Mouse (Mus musculus) heart, postnatal 0 days (tissue): ENCODE measurements around the gene Fhit. TPM values are rescaled to one million over a fixed set of nuclear protein-coding genes. Genes with fewer than 3 reads are reported as not detected.

Experiments used
- ATAC-seq: fragments of 200-750 bp; cut with Nextera tagmentation; 2 replicates; pipeline ENCODE4 v1.8.0; 2017; ENCODE audit warnings: low read depth, moderate number of reproducible peaks, moderate library complexity; ENCODE audit not compliant: insufficient read depth
- DNase-seq: peaks from one replicate; pipeline ENCODE4 v3.0.0-alpha.2; 2016; ENCODE audit warnings: low spot score
- H3K27ac ChIP-seq: fragments of 300-500 bp; sonication (generic); 2 replicates; pipeline ENCODE4 v1.5.1; 2014; ENCODE audit warnings: low read depth, mild to moderate bottlenecking
- H3K27me3 ChIP-seq: fragments of 300-500 bp; sonication (generic); 2 replicates; pipeline ENCODE4 v1.6.1; 2014; ENCODE audit warnings: low read length, mixed read lengths; ENCODE audit not compliant: control insufficient read depth, insufficient read depth
- H3K36me3 ChIP-seq: fragments of 300-500 bp; sonication (generic); replicated peaks from 2 replicates; pipeline ENCODE4 v1.6.1; 2014; ENCODE audit warnings: low read length, mixed read lengths; ENCODE audit not compliant: control insufficient read depth, insufficient read depth
- H3K4me1 ChIP-seq: fragments of 300-500 bp; sonication (generic); 2 replicates; pipeline ENCODE4 v1.6.1; 2014; ENCODE audit warnings: antibody characterized with exemption; ENCODE audit not compliant: control insufficient read depth, insufficient read depth
- H3K4me2 ChIP-seq: fragments of 300-500 bp; sonication (generic); 2 replicates; pipeline ENCODE4 v1.6.1; 2014; ENCODE audit warnings: low read depth, mild to moderate bottlenecking, low read length, moderate library complexity
- H3K4me3 ChIP-seq: fragments of 300-500 bp; sonication (generic); 2 replicates; pipeline ENCODE4 v1.5.1; 2014; ENCODE audit warnings: low read depth, low read length
- H3K9ac ChIP-seq: fragments of 300-500 bp; sonication (generic); replicated peaks from 2 replicates; pipeline ENCODE4 v1.6.1; 2014; ENCODE audit warnings: low read depth, low read length, mixed read lengths
- H3K9me3 ChIP-seq: fragments of 300-500 bp; sonication (generic); replicated peaks from 2 replicates; pipeline ENCODE4 v1.6.1; 2016; ENCODE audit warnings: low read length; ENCODE audit not compliant: control insufficient read depth
- CTCF ChIP-seq: IDR thresholded peaks from 2 replicates; pipeline ENCODE4 v1.5.1; 2016; ENCODE audit warnings: antibody characterized with exemption, control low read depth, low read depth
- EP300 ChIP-seq: IDR thresholded peaks from 2 replicates; pipeline ENCODE4 v1.6.1; 2016; ENCODE audit warnings: antibody characterized with exemption, low read depth
- WGBS: fragments of 180-500 bp; shearing (Covaris S2); extraction: QIAGEN DNeasy Blood & Tissue Kit; methylation state at CpG from one replicate; pipeline ENCODE4 v1.1.7; 2014; 5-methylcytosine and 5-hydroxymethylcytosine counted together
- polyA plus RNA-seq: library from polyadenylated mRNA; unstranded; fragments of >200 nt; fragmentation: Nextera tagmentation; extraction: Ambion mirVana; gene quantifications from 2 replicates; pipeline ENCODE4 v1.2.1, GENCODE M21; 2015
- total RNA-seq: library from RNA; depleted of rRNA; stranded (reverse); fragments of >200 nt; gene quantifications from 2 replicates; pipeline ENCODE4 v1.2.3, GENCODE M21; 2014; ENCODE audit warnings: low replicate concordance

The Fhit gene
- total and polyA plus RNA-seq, 2 experiments from 2014 or later = 4.1 to 5.2 TPM

GRCm38 (mm10) chr14:9793403-9793802 lies 1368.4 kb downstream of the Fhit start:
- TF ChIP-seq EP300 (no peak), CTCF (no peak)
- Histone ChIP-seq H3K4me1 (no peaks in the 10 kb centered on the region), H3K9me3 (no peaks in the 10 kb centered on the region), H3K4me2 (no peak overlapping the region), H3K27ac (no peak overlapping the region), H3K27me3 (no peaks in the 10 kb centered on the region), H3K36me3 (no peaks in the 10 kb centered on the region), H3K9ac (no peak overlapping the region), H3K4me3 (no peak overlapping the region)
- ATAC-seq = no peak
- DNase-seq = no peak

GRCm38 (mm10) chr14:9788402-9788950 lies 1373.4 kb downstream of the Fhit start:
- ATAC-seq (no peak), DNase-seq (no peak)
- no peak for TF ChIP-seq CTCF
- TF ChIP-seq EP300 = no peak
- WGBS = 64% methylated on average over 3 of the region's 3 CpGs
- no peak overlapping the region for H3K9ac ChIP-seq
- no peaks in the 10 kb centered on the region for H3K36me3 ChIP-seq
- no peak overlapping the region for H3K4me2 ChIP-seq
- no peak overlapping the region for H3K27ac ChIP-seq
- H3K27me3 ChIP-seq = no peaks in the 10 kb centered on the region
- H3K4me1 ChIP-seq = no peaks in the 10 kb centered on the region
- no peaks in the 10 kb centered on the region for H3K9me3 ChIP-seq
- H3K4me3 ChIP-seq = no peak overlapping the region

- Histone ChIP-seq H3K27me3 (no peaks in the 10 kb centered on the region), H3K4me1 (no peaks in the 10 kb centered on the region), H3K4me2 (no peak overlapping the region), H3K4me3 (no peak overlapping the region), H3K27ac (no peak overlapping the region), H3K9ac (no peak overlapping the region), H3K36me3 (no peaks in the 10 kb centered on the region), H3K9me3 (no peaks in the 10 kb centered on the region)
- 81% methylated on average over 1 of the region's 1 CpGs for WGBS
- DNase-seq (no peak), ATAC-seq (no peak)
- no peak for TF ChIP-seq EP300
- TF ChIP-seq CTCF = no peak
These were observed 1374.4 kb downstream of the Fhit start for GRCm38 (mm10) chr14:9787389-9787788.

GRCm38 (mm10) chr14:9785861-9786260 lies 1376.0 kb downstream of the Fhit start:
- Histone ChIP-seq H3K4me3 (no peak overlapping the region), H3K27me3 (no peaks in the 10 kb centered on the region), H3K4me2 (no peak overlapping the region), H3K27ac (no peak overlapping the region), H3K9ac (no peak overlapping the region), H3K4me1 (no peaks in the 10 kb centered on the region), H3K9me3 (no peaks in the 10 kb centered on the region), H3K36me3 (no peaks in the 10 kb centered on the region)
- TF ChIP-seq CTCF = no peak
- no peak for TF ChIP-seq EP300
- DNase-seq = no peak
- no peak for ATAC-seq
- WGBS = 42% methylated on average over 1 of the region's 1 CpGs

- no peaks in the 10 kb centered on the region for H3K27me3 ChIP-seq
- H3K9me3 ChIP-seq = no peaks in the 10 kb centered on the region
- no peaks in the 10 kb centered on the region for H3K4me1 ChIP-seq
- no peak overlapping the region for H3K4me2 ChIP-seq
- ATAC-seq (no peak), DNase-seq (no peak)
- no peaks in the 10 kb centered on the region for H3K36me3 ChIP-seq
- TF ChIP-seq EP300 = no peak
- no peak for TF ChIP-seq CTCF
- WGBS = 77% methylated on average over 4 of the region's 4 CpGs
- H3K27ac ChIP-seq = no peak overlapping the region
- no peak overlapping the region for H3K9ac ChIP-seq
- no peak overlapping the region for H3K4me3 ChIP-seq
These were observed 1410.5 kb downstream of the Fhit start for GRCm38 (mm10) chr14:9751341-9751740.

GRCm38 (mm10) chr14:9748709-9749108 lies 1413.1 kb downstream of the Fhit start:
- ATAC-seq = no peak
- Histone ChIP-seq H3K4me3 (no peak overlapping the region), H3K27ac (no peak overlapping the region), H3K27me3 (no peaks in the 10 kb centered on the region), H3K4me2 (no peak overlapping the region), H3K9ac (no peak overlapping the region), H3K4me1 (no peaks in the 10 kb centered on the region), H3K9me3 (no peaks in the 10 kb centered on the region), H3K36me3 (no peaks in the 10 kb centered on the region)
- TF ChIP-seq EP300 (no peak), CTCF (no peak)
- no peak for DNase-seq
- 84% methylated on average over 1 of the region's 1 CpGs for WGBS
